Mouse (Mus musculus): ENCODE data around the gene Pex11g. TPM values are rescaled to one million over a fixed set of nuclear protein-coding genes. Genes with fewer than 3 reads are reported as not detected.

Pex11g gene
- polyA plus RNA-seq, 1 experiment from 2014 or later = 3.4 TPM

DNA sequence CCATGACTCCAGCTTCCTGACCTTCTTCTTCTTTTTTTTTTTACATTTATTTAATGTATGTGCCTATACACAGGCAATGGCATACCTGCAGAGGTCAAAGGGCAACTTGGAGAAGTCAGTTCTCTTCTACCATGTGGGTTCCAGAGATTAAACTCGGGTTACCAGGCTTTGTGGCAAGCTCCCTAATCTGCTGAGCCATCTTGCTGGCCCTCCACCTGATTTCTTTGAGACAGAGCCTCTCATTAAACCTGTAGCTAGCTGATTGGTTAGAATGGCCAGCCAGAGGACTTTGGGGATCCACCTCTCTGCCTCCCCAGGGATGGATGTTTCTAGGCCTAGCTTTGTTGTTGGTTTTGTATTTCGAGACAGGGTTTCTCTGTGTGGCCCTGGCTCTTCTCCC is 56.4 kb downstream of the Pex11g start:
- no peak overlapping the region for H3K9ac ChIP-seq
- ATAC-seq = peak; percentile 46

DNA sequence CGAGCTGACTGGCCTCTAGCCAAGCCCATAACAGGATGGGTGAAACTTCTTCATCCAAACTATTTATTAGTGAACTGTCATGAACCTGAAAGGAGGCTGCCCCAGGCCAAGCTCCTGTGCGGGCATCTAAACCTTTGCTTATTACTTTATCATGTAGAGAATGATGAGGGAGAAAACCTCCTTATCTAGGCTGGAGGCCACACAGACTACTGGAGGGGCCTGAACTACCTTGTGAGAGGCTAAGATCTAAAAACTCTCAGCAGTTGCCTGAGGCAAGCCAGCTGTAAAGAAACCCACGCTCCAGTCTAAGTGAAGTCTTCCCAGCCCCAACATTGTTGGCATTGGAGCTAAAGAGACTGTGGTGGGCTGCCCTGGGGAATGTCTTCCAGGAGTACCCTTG is 60.1 kb downstream of the Pex11g start:
- 48% methylated on average over 3 of the region's 3 CpGs for WGBS (ENCODE audit: insufficient replicate concordance)
- Histone ChIP-seq H3K27ac (no peak overlapping the region), H3K9ac (no peak overlapping the region), H3K9me3 (replicated peaks) (no peaks in the 10 kb centered on the region), H3K4me2 (peak overlapping the region; percentile 21; the same call in 1 of the 2 replicates), H3K4me3 (no peak overlapping the region), H3K4me1 (peaks cover 49% of the 10 kb centered on the region), H3K27me3 (replicated peaks) (no peaks in the 10 kb centered on the region), H3K36me3 (peaks cover 7% of the 10 kb centered on the region)
- peak; percentile 54 for ATAC-seq

More for the DNA sequence above, 56.4 kb downstream of the Pex11g start:
- Histone ChIP-seq H3K36me3 (no peaks in the 10 kb centered on the region), H3K4me3 (no peak overlapping the region), H3K4me1 (peaks cover 86% of the 10 kb centered on the region), H3K4me2 (peak overlapping the region; percentile 53), H3K9me3 (replicated peaks) (no peaks in the 10 kb centered on the region), H3K27ac (peak overlapping the region; percentile 73), H3K27me3 (replicated peaks) (no peaks in the 10 kb centered on the region)
- 38% methylated on average over 2 of the region's 2 CpGs for WGBS (ENCODE audit: insufficient replicate concordance)

Other genes starting within 250 kb of the Pex11g start
- gene Insr, start 188.1 kb downstream of the Pex11g start, polyA plus RNA-seq (2016; fragmentation: Nextera tagmentation; extraction: Ambion mirVana) = 18.1 and 20.1 TPM in 2 replicates
- 0.81 and 0.87 TPM in 2 replicates for gene A430078G23Rik, start 114.3 kb downstream of the Pex11g start, polyA plus RNA-seq (2016; fragmentation: Nextera tagmentation; extraction: Ambion mirVana)
- 4.1 and 4.4 TPM in 2 replicates for gene Arhgef18, start 74.7 kb downstream of the Pex11g start, polyA plus RNA-seq (2016; fragmentation: Nextera tagmentation; extraction: Ambion mirVana)
- 0.08 TPM in 1 of 2 replicates, not detected in the other for gene Tex45, start 3.2 kb upstream of the Pex11g start, polyA plus RNA-seq (2016; fragmentation: Nextera tagmentation; extraction: Ambion mirVana)
- gene Zfp358, start 25.5 kb upstream of the Pex11g start, polyA plus RNA-seq (2016; fragmentation: Nextera tagmentation; extraction: Ambion mirVana) = 7.9 and 8.1 TPM in 2 replicates
- gene Mcoln1, start 32.8 kb upstream of the Pex11g start, polyA plus RNA-seq (2016; fragmentation: Nextera tagmentation; extraction: Ambion mirVana) = 25.7 and 26.9 TPM in 2 replicates
- gene Pnpla6, start 47.7 kb upstream of the Pex11g start, polyA plus RNA-seq (2016; fragmentation: Nextera tagmentation; extraction: Ambion mirVana) = 14.7 and 17.1 TPM in 2 replicates
- gene C330021F23Rik, start 100.3 kb upstream of the Pex11g start, polyA plus RNA-seq (2016; fragmentation: Nextera tagmentation; extraction: Ambion mirVana) = 2.3 and 2.9 TPM in 2 replicates
- 2.0 and 2.2 TPM in 2 replicates for gene Camsap3, start 119.6 kb upstream of the Pex11g start, polyA plus RNA-seq (2016; fragmentation: Nextera tagmentation; extraction: Ambion mirVana)
- 42.8 and 43.2 TPM in 2 replicates for gene Xab2, start 153.6 kb upstream of the Pex11g start, polyA plus RNA-seq (2016; fragmentation: Nextera tagmentation; extraction: Ambion mirVana)
- 97.5 and 101 TPM in 2 replicates for gene Pet100, start 153.9 kb upstream of the Pex11g start, polyA plus RNA-seq (2016; fragmentation: Nextera tagmentation; extraction: Ambion mirVana)
- gene Pcp2, start 157.9 kb upstream of the Pex11g start, polyA plus RNA-seq (2016; fragmentation: Nextera tagmentation; extraction: Ambion mirVana) = 0.11 TPM in 1 of 2 replicates, not detected in the other
- 71.7 and 76.5 TPM in 2 replicates for gene Stxbp2, start 163.3 kb upstream of the Pex11g start, polyA plus RNA-seq (2016; fragmentation: Nextera tagmentation; extraction: Ambion mirVana)
- gene Retn, start 188.1 kb upstream of the Pex11g start, polyA plus RNA-seq (2016; fragmentation: Nextera tagmentation; extraction: Ambion mirVana) = 0.14 and 0.20 TPM in 2 replicates
- 0.91 and 0.97 TPM in 2 replicates for gene Mcemp1, start 198.1 kb upstream of the Pex11g start, polyA plus RNA-seq (2016; fragmentation: Nextera tagmentation; extraction: Ambion mirVana)
- 2.8 and 3.2 TPM in 2 replicates for gene Fcor, start 204.7 kb upstream of the Pex11g start, polyA plus RNA-seq (2016; fragmentation: Nextera tagmentation; extraction: Ambion mirVana)
- gene Trappc5, start 208.6 kb upstream of the Pex11g start, polyA plus RNA-seq (2016; fragmentation: Nextera tagmentation; extraction: Ambion mirVana) = 22.1 and 22.8 TPM in 2 replicates
- gene Fcer2a, start 226.5 kb upstream of the Pex11g start, polyA plus RNA-seq (2016; fragmentation: Nextera tagmentation; extraction: Ambion mirVana) = 0.07 TPM in 1 of 2 replicates, not detected in the other

All from liver, embryonic 12.5 days (tissue).